Mouse (Mus musculus) ES-E14 (cell line): ENCODE measurements at regions not wholly inside any gene's neighbourhood (a gene's known extent, or its start where the extent isn't known, plus 50 kb on each side); places are given as distances from the start of the nearest gene placed in this dataset.

Experiments
- CHD2 ChIP-seq: IDR thresholded peaks from 2 replicates; pipeline ENCODE4 v1.6.1; 2014; ENCODE audit warnings: mild to moderate bottlenecking, low read depth, low read length, inconsistent platforms
- HCFC1 ChIP-seq: IDR thresholded peaks from 2 replicates; pipeline ENCODE4 v1.6.1; 2012; ENCODE audit warnings: low read length, inconsistent platforms, borderline replicate concordance; ENCODE audit not compliant: insufficient read depth
- ZC3H11A ChIP-seq: IDR thresholded peaks from 2 replicates; pipeline ENCODE4 v1.6.1; 2012; ENCODE audit warnings: low read depth, mild to moderate bottlenecking, inconsistent platforms, low read length, borderline replicate concordance

DNA sequence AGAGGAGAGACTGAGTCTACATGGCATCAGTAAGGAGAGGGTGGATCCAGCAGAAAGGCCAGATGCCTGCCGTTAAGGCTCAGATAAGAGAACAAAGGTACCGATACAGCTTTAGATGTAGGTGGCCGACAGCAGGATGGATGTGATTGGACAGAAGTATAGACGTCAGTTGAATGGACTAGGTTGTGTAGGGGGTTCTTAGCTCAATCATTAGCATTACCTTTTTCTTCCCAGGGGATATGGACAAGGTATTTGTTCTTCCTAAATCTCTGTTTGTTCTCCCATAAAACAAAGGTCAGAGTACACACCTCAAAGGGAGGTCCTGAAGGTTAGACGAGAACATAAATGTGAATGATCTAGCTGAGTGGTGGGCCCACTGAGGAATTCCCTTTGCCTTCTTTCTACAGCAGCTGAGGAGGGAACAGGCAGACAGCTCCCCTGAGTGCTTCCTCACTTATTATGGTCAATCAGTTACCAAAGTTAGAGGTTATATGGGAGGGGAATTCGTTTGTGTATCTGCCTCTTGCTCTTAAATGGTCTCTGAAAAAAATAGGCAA, 139.9 kb upstream of the Sesn3 start:
- TF ChIP-seq HCFC1 (no peak), CHD2 (no peak), ZC3H11A (no peak)
